Comparison of ENCODE assay signal across 8 mouse cellular contexts in the genomic region with DNA sequence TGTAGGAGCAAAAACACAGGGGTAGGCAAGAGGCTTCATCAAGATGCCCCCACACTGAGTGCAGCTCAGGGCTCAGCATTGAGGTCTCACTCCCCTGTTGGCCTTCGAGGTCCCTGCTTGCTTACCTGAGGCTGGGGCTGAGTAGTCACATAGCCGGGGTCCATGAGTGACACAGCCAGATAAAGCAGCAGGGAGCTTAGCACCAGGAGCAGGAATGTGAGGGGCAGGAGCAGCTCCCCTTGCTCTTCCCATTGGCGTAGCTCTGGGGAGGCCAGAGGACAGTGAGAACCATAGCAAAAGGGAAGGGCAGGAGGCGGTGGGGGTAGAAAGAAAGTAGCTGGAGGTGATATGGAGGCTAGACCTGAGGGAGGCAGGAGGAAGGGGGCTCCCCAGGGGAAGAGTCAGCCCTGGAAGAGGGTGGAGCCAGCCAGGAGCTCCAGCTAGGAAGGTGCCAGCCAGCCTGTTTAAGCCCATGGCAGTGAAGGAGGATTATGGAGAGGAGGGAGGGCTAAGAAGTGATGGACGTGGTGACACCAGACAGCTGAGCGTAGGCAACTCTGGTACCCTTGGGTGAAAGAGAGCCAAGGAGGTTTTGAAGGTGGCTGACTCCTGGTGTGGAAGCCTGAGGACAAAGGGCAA. TPM values are rescaled to one million over a fixed set of nuclear protein-coding genes. Genes with fewer than 3 reads are reported as not detected.
A peak's percentile ranks its signal among the peaks of the same experiment; 100 is the strongest.
DNase-seq lines count a peak whose midpoint lies in the region; ATAC-seq and TF ChIP-seq lines count a peak whose summit lies in the region.

No protein-coding gene starts in this region.

- H3K27ac ChIP-seq in lung, embryonic 14.5 days (ENCODE audit: low read depth): no peak overlapping the region
- H3K27ac ChIP-seq in embryonic facial prominence, embryonic 14.5 days (replicated peaks; ENCODE audit: low read depth, low read length): no peak overlapping the region
- peak overlapping the region; percentile 83; the same call in 1 of the 2 replicates for H3K27ac ChIP-seq in intestine, embryonic 15.5 days
- 0 out of 2 replicates have a peak overlapping the region, but pooled peaks have one; percentile 7 for H3K27ac ChIP-seq in neural tube, embryonic 12.5 days

- WGBS in lung, embryonic 14.5 days: 41% methylated on average over 6 of the region's 6 CpGs
- WGBS in lung, adult 2 months: 54% methylated on average over 6 of the region's 6 CpGs
- 56% methylated on average over 6 of the region's 6 CpGs for WGBS in embryonic facial prominence, embryonic 14.5 days
- 46% methylated on average over 6 of the region's 6 CpGs for WGBS in intestine, embryonic 15.5 days
- 58% methylated on average over 6 of the region's 6 CpGs for WGBS in neural tube, embryonic 12.5 days

- intact Hi-C loops in gastrocnemius, postnatal 36 days (cut with DNase I): no loop called here

- peaks cover 8% of the 10 kb centered on the region; the same call in 1 of the 2 replicates for H3K4me1 ChIP-seq in lung, embryonic 14.5 days (ENCODE audit: insufficient read depth)
- peaks cover 5% of the 10 kb centered on the region; the same call in 1 of the 2 replicates for H3K4me1 ChIP-seq in lung, adult 2 months (ENCODE audit: control insufficient read depth, insufficient read depth, low read length)
- peaks cover 7% of the 10 kb centered on the region; the same call in 1 of the 2 replicates for H3K4me1 ChIP-seq in embryonic facial prominence, embryonic 14.5 days (ENCODE audit: control insufficient read depth, insufficient read depth, low read length)
- H3K4me1 ChIP-seq in intestine, embryonic 15.5 days (replicated peaks): peaks cover 14% of the 10 kb centered on the region; the same call in 1 of the 2 replicates
- H3K4me1 ChIP-seq in neural tube, embryonic 12.5 days: peaks cover 17% of the 10 kb centered on the region; the same call in 1 of the 2 replicates

- peak overlapping the region; percentile 69 for H3K9ac ChIP-seq in lung, embryonic 14.5 days
- H3K9ac ChIP-seq in embryonic facial prominence, embryonic 14.5 days (ENCODE audit: low read depth, low read length): peak overlapping the region; percentile 73; the same call in 1 of the 2 replicates
- H3K9ac ChIP-seq in intestine, embryonic 15.5 days: peak overlapping the region; percentile 70
- H3K9ac ChIP-seq in neural tube, embryonic 12.5 days: no peak overlapping the region

- DNase-seq in lung, embryonic 14.5 days: no peak
- DNase-seq in lung, adult 2 months: no peak
- DNase-seq in embryonic facial prominence, embryonic 14.5 days (ENCODE audit: low spot score): no peak
- DNase-seq in cerebellum, adult 8-10 months: no peak
- no peak for DNase-seq in gastrocnemius, postnatal 36 days
- DNase-seq in kidney, postnatal 4 days: no peak

- peak overlapping the region; percentile 69 for H3K4me3 ChIP-seq in lung, embryonic 14.5 days (ENCODE audit: low read depth, low read length)
- H3K4me3 ChIP-seq in lung, adult 2 months (replicated peaks; ENCODE audit: extremely low read depth, low read depth, low read length): no peak overlapping the region
- H3K4me3 ChIP-seq in embryonic facial prominence, embryonic 14.5 days (ENCODE audit: low read depth, low read length): peak overlapping the region; percentile 63
- H3K4me3 ChIP-seq in intestine, embryonic 15.5 days (replicated peaks): peak overlapping the region; percentile 71
- H3K4me3 ChIP-seq in neural tube, embryonic 12.5 days: no peak overlapping the region; the same call in 1 of the 2 replicates

- no peaks in the 10 kb centered on the region for H3K9me3 ChIP-seq in lung, embryonic 14.5 days (ENCODE audit: low read depth, low read length)
- no peaks in the 10 kb centered on the region for H3K9me3 ChIP-seq in embryonic facial prominence, embryonic 14.5 days (ENCODE audit: control insufficient read depth, low read length)
- no peaks in the 10 kb centered on the region for H3K9me3 ChIP-seq in intestine, embryonic 15.5 days
- no peaks in the 10 kb centered on the region for H3K9me3 ChIP-seq in neural tube, embryonic 12.5 days

- H3K4me2 ChIP-seq in lung, embryonic 14.5 days: peak overlapping the region; percentile 92
- H3K4me2 ChIP-seq in embryonic facial prominence, embryonic 14.5 days (ENCODE audit: low read depth, low read length): peak overlapping the region; percentile 80
- peak overlapping the region; percentile 83 for H3K4me2 ChIP-seq in intestine, embryonic 15.5 days (replicated peaks)
- H3K4me2 ChIP-seq in neural tube, embryonic 12.5 days (replicated peaks): peak overlapping the region; percentile 70

- peaks cover 18% of the 10 kb centered on the region; the same call in 1 of the 2 replicates for H3K36me3 ChIP-seq in lung, embryonic 14.5 days (ENCODE audit: insufficient read depth)
- peaks cover 27% of the 10 kb centered on the region for H3K36me3 ChIP-seq in embryonic facial prominence, embryonic 14.5 days (ENCODE audit: control insufficient read depth, insufficient read depth, low read length)
- 0 out of 2 replicates have a peak, but pooled peaks cover 9% of the 10 kb centered on the region for H3K36me3 ChIP-seq in intestine, embryonic 15.5 days
- peaks cover 21% of the 10 kb centered on the region for H3K36me3 ChIP-seq in neural tube, embryonic 12.5 days

- no peak for ATAC-seq in lung, embryonic 14.5 days (ENCODE audit: insufficient read depth)
- ATAC-seq in embryonic facial prominence, embryonic 14.5 days (ENCODE audit: low read depth): no peak
- ATAC-seq in intestine, embryonic 15.5 days: no peak
- ATAC-seq in neural tube, embryonic 12.5 days (ENCODE audit: low FRiP score, low read depth): no peak

- TF ChIP-seq POLR2A in lung, adult 2 months (IDR thresholded peaks at IDR 0.05; ENCODE audit: borderline replicate concordance, extremely low read depth, low read depth, low read length): no peak

- H3K27me3 ChIP-seq in lung, embryonic 14.5 days (ENCODE audit: insufficient read depth, low read length): no peaks in the 10 kb centered on the region
- H3K27me3 ChIP-seq in embryonic facial prominence, embryonic 14.5 days (replicated peaks; ENCODE audit: control insufficient read depth, insufficient read depth, low read length): no peaks in the 10 kb centered on the region
- H3K27me3 ChIP-seq in intestine, embryonic 15.5 days (replicated peaks): no peaks in the 10 kb centered on the region
- H3K27me3 ChIP-seq in neural tube, embryonic 12.5 days (replicated peaks): no peaks in the 10 kb centered on the region

- no peak for TF ChIP-seq CTCF in lung, embryonic 14.5 days (IDR thresholded peaks at IDR 0.05; ENCODE audit: low read depth)
- no peak for TF ChIP-seq CTCF in lung, adult 2 months (IDR thresholded peaks at IDR 0.05; ENCODE audit: insufficient read depth, low read length)

RNA-seq across cellular contexts. Expression of a gene that starts 1.0 kb away (rescaled TPM):
- polyA plus RNA-seq in lung, embryonic 14.5 days (2014; fragmentation: Nextera tagmentation; extraction: Ambion mirVana): 28.5 and 31.5 TPM in 2 replicates
- polyA plus RNA-seq in lung, adult 2 months (2012; rRNA removed): 63.0 and 65.3 TPM in 2 replicates
- polyA plus RNA-seq in embryonic facial prominence, embryonic 14.5 days (2014; fragmentation: Nextera tagmentation; extraction: Ambion mirVana): 26.1 and 28.9 TPM in 2 replicates
- 59.8 and 70.4 TPM in 2 replicates for polyA plus RNA-seq in intestine, embryonic 15.5 days (2015; fragmentation: Nextera tagmentation; extraction: Ambion mirVana)
- polyA plus RNA-seq in neural tube, embryonic 12.5 days (2016; fragmentation: Nextera tagmentation; extraction: Ambion mirVana): 25.3 and 27.9 TPM in 2 replicates
- 1 to 10 TPM; 2.6 to 3.0 TPM for total RNA-seq in gastrocnemius, postnatal 36 days (2021)

RNA-seq across cellular contexts. Expression of a gene that starts 14.9 kb away (rescaled TPM):
- polyA plus RNA-seq in lung, embryonic 14.5 days (2014; fragmentation: Nextera tagmentation; extraction: Ambion mirVana): 9.5 and 11.7 TPM in 2 replicates
- 29.0 and 31.3 TPM in 2 replicates for polyA plus RNA-seq in lung, adult 2 months (2012; rRNA removed)
- polyA plus RNA-seq in embryonic facial prominence, embryonic 14.5 days (2014; fragmentation: Nextera tagmentation; extraction: Ambion mirVana): 5.6 and 7.6 TPM in 2 replicates
- polyA plus RNA-seq in intestine, embryonic 15.5 days (2015; fragmentation: Nextera tagmentation; extraction: Ambion mirVana): 10.6 and 11.1 TPM in 2 replicates
- polyA plus RNA-seq in neural tube, embryonic 12.5 days (2016; fragmentation: Nextera tagmentation; extraction: Ambion mirVana): 6.4 and 6.9 TPM in 2 replicates
- total RNA-seq in gastrocnemius, postnatal 36 days (2021): 1 to 10 TPM; 2.8 to 5.1 TPM

RNA-seq across cellular contexts. Expression of a gene that starts 32.0 kb away (rescaled TPM):
- polyA plus RNA-seq in lung, embryonic 14.5 days (2014; fragmentation: Nextera tagmentation; extraction: Ambion mirVana): 8.8 and 8.9 TPM in 2 replicates
- 52.0 and 56.6 TPM in 2 replicates for polyA plus RNA-seq in lung, adult 2 months (2012; rRNA removed)
- 7.9 and 8.3 TPM in 2 replicates for polyA plus RNA-seq in embryonic facial prominence, embryonic 14.5 days (2014; fragmentation: Nextera tagmentation; extraction: Ambion mirVana)
- polyA plus RNA-seq in intestine, embryonic 15.5 days (2015; fragmentation: Nextera tagmentation; extraction: Ambion mirVana): 5.0 and 5.6 TPM in 2 replicates
- polyA plus RNA-seq in neural tube, embryonic 12.5 days (2016; fragmentation: Nextera tagmentation; extraction: Ambion mirVana): 10.6 and 11.1 TPM in 2 replicates
- total RNA-seq in gastrocnemius, postnatal 36 days (2021): 10 to 100 TPM; 19.9 to 21.7 TPM

RNA-seq across cellular contexts. Expression of a gene that starts 35.2 kb away (rescaled TPM):
- 564 and 591 TPM in 2 replicates for polyA plus RNA-seq in lung, embryonic 14.5 days (2014; fragmentation: Nextera tagmentation; extraction: Ambion mirVana)
- 35.5 and 39.7 TPM in 2 replicates for polyA plus RNA-seq in lung, adult 2 months (2012; rRNA removed)
- polyA plus RNA-seq in embryonic facial prominence, embryonic 14.5 days (2014; fragmentation: Nextera tagmentation; extraction: Ambion mirVana): 351 and 393 TPM in 2 replicates
- polyA plus RNA-seq in intestine, embryonic 15.5 days (2015; fragmentation: Nextera tagmentation; extraction: Ambion mirVana): 437 and 494 TPM in 2 replicates
- 572 and 583 TPM in 2 replicates for polyA plus RNA-seq in neural tube, embryonic 12.5 days (2016; fragmentation: Nextera tagmentation; extraction: Ambion mirVana)
- 10 to 100 TPM; 81.3 to 93.3 TPM for total RNA-seq in gastrocnemius, postnatal 36 days (2021)

RNA-seq across cellular contexts. Expression of a gene that starts 41.1 kb away (rescaled TPM):
- polyA plus RNA-seq in lung, embryonic 14.5 days (2014; fragmentation: Nextera tagmentation; extraction: Ambion mirVana): 10.9 and 12.3 TPM in 2 replicates
- polyA plus RNA-seq in lung, adult 2 months (2012; rRNA removed): 43.3 and 56.6 TPM in 2 replicates
- polyA plus RNA-seq in embryonic facial prominence, embryonic 14.5 days (2014; fragmentation: Nextera tagmentation; extraction: Ambion mirVana): 10.5 TPM in 2 replicates
- 7.8 and 8.2 TPM in 2 replicates for polyA plus RNA-seq in intestine, embryonic 15.5 days (2015; fragmentation: Nextera tagmentation; extraction: Ambion mirVana)
- polyA plus RNA-seq in neural tube, embryonic 12.5 days (2016; fragmentation: Nextera tagmentation; extraction: Ambion mirVana): 8.2 and 11.3 TPM in 2 replicates
- 10 to 100 TPM; 11.4 to 12.2 TPM for total RNA-seq in gastrocnemius, postnatal 36 days (2021)

Comparison
In these comparisons a context has a peak if more than half of its experiments do, and no peak if none do; other contexts are left out.
1. H3K4me3 ChIP-seq: peak in lung, embryonic 14.5 days (single experiment), embryonic facial prominence, embryonic 14.5 days (single experiment) and intestine, embryonic 15.5 days (single experiment); none in lung, adult 2 months (single experiment) and neural tube, embryonic 12.5 days (single experiment).
2. H3K27ac ChIP-seq: peak in intestine, embryonic 15.5 days (single experiment) and neural tube, embryonic 12.5 days (single experiment); none in lung, embryonic 14.5 days (single experiment) and embryonic facial prominence, embryonic 14.5 days (single experiment).
3. Peak in every context shown above with its lines, with median percentiles within 50 percentile points of each other: H3K4me2 ChIP-seq.